Mouse (Mus musculus) limb, embryonic 11.5 days (tissue): Measurements from ENCODE around the gene Pir. TPM values are rescaled to one million over a fixed set of nuclear protein-coding genes. Genes with fewer than 3 reads are reported as not detected.

Experiments used
- ATAC-seq: fragments of 200-750 bp; cut with Nextera tagmentation; 2 replicates; pipeline ENCODE4 v1.8.0; 2017; ENCODE audit warnings: low read depth; ENCODE audit not compliant: insufficient number of reproducible peaks, low FRiP score, low TSS enrichment
- DNase-seq: peaks from one replicate; pipeline ENCODE4 v3.0.0-alpha.2; 2015; ENCODE audit warnings: low spot score
- H3K27ac ChIP-seq: fragments of 300-500 bp; sonication (generic); replicated peaks from 2 replicates; pipeline ENCODE4 v1.5.1; 2014; ENCODE audit warnings: low read depth, mild to moderate bottlenecking, low read length
- H3K27me3 ChIP-seq: fragments of 300-500 bp; sonication (generic); 2 replicates; pipeline ENCODE4 v1.6.1; 2014; ENCODE audit warnings: mild to moderate bottlenecking, low read length, mixed read lengths; ENCODE audit not compliant: control insufficient read depth, insufficient read depth
- H3K36me3 ChIP-seq: fragments of 300-500 bp; sonication (generic); 2 replicates; pipeline ENCODE4 v1.6.1; 2014; ENCODE audit warnings: mild to moderate bottlenecking, low read length, moderate library complexity, mixed read lengths; ENCODE audit not compliant: control insufficient read depth, insufficient read depth
- H3K4me1 ChIP-seq: fragments of 300-500 bp; sonication (generic); 2 replicates; pipeline ENCODE4 v1.6.1; 2014; ENCODE audit warnings: low read length, mixed read lengths; ENCODE audit not compliant: control insufficient read depth, insufficient read depth
- H3K4me2 ChIP-seq: fragments of 300-500 bp; sonication (generic); 2 replicates; pipeline ENCODE4 v1.6.1; 2014; ENCODE audit warnings: low read depth, mild to moderate bottlenecking, moderate library complexity; ENCODE audit not compliant: severe bottlenecking
- H3K4me3 ChIP-seq: fragments of 300-500 bp; sonication (generic); 2 replicates; pipeline ENCODE4 v1.5.1; 2014; ENCODE audit warnings: low read depth, low read length
- H3K9ac ChIP-seq: fragments of 300-500 bp; sonication (generic); 2 replicates; pipeline ENCODE4 v1.6.1; 2014; ENCODE audit warnings: mild to moderate bottlenecking, low read length
- H3K9me3 ChIP-seq: fragments of 300-500 bp; sonication (generic); 2 replicates; pipeline ENCODE4 v1.6.1; 2016; ENCODE audit warnings: low read length; ENCODE audit not compliant: control insufficient read depth
- WGBS: fragments of 180-500 bp; shearing (Covaris S2); extraction: QIAGEN DNeasy Blood & Tissue Kit; methylation state at CpG from one replicate; pipeline ENCODE4 v1.1.7; 2014; 5-methylcytosine and 5-hydroxymethylcytosine counted together
- polyA plus RNA-seq: library from polyadenylated mRNA; unstranded; fragments of >200 nt; fragmentation: Nextera tagmentation; extraction: Ambion mirVana; gene quantifications from 2 replicates; pipeline ENCODE4 v1.2.1, GENCODE M21; 2014

Gene Pir
- polyA plus RNA-seq, 1 experiment from 2014 or later = 9.5 TPM

DNA sequence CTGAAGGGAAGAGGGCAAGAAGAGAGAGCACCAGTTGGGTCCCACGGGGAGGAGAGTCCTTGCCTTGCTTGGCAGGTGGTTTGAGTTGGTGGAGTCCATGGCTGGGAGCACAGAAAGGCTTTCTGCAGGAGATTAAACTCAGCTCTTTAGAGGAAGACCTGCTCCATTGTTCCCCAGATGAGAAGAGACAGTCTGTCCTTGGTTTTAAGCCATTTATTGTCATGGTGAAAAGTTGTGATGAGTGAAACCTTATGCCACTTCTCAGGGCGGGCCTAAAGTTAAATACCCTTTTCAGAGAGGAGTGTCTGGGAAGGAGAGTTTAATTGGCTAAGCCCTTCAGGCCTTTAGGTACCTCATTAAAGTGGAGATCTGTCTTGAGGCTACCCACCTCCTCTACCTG, 6.9 kb upstream of the Pir start:
- 0 out of 2 replicates have a peak, but pooled peaks cover 3% of the 10 kb centered on the region for H3K27me3 ChIP-seq
- H3K9ac ChIP-seq = no peak overlapping the region
- no peaks in the 10 kb centered on the region for H3K4me1 ChIP-seq
- ATAC-seq (no peak), DNase-seq (no peak)
- no peaks in the 10 kb centered on the region for H3K9me3 ChIP-seq
- no peak overlapping the region for H3K4me3 ChIP-seq
- H3K36me3 ChIP-seq = no peaks in the 10 kb centered on the region
- no peak overlapping the region for H3K27ac ChIP-seq
- H3K4me2 ChIP-seq = no peak overlapping the region
- WGBS = 57% methylated on average over 2 of the region's 2 CpGs

DNA sequence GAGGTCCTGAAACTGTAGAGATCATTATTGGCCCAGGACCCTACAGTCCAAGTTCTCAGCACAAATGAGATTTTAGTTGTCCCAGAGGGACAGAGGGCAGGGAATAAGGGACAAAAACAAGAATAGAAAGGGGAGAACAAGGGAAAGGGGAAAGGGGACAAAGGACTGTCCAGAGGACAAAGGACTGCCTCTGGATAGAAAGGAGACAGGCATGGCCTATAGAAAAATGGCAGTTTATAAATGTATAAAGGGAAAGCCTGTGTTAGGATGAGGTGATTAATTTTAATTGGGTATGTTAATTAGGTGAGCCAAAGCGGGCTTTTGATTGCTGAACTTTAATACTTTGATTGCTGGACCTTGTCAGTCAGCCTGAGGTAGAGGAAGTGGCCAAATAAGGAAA, 4.3 kb upstream of the Pir start:
- no peak for ATAC-seq
- 54% methylated on average over 1 of the region's 1 CpGs for WGBS
- Histone ChIP-seq H3K4me3 (no peak overlapping the region), H3K4me2 (no peak overlapping the region), H3K9ac (no peak overlapping the region), H3K36me3 (no peaks in the 10 kb centered on the region), H3K4me1 (no peaks in the 10 kb centered on the region), H3K27me3 (0 out of 2 replicates have a peak, but pooled peaks cover 3% of the 10 kb centered on the region), H3K9me3 (no peaks in the 10 kb centered on the region), H3K27ac (no peak overlapping the region)
- no peak for DNase-seq

DNA sequence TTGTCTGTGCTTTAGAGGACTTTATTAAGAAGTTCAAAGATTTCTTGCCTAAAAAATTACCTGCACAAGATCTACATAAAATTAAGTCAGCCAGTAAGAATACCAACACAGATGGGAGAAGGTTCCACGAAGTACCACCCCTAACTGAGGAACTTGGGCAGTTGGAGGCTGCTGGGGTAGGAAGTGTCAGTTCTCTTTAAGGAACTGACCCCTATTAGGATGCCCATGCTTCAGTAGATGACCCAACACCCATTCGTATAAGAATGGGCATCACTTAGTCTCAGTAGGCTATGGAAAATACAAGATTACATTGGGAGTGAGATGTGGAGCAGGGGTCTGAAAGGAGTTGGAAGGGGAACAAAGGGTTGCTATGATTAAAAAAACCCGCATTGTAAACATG, 1.4 kb downstream of the Pir start:
- no peak for ATAC-seq
- 91% methylated on average over 3 of the region's 3 CpGs for WGBS
- H3K27me3 ChIP-seq = no peaks in the 10 kb centered on the region

DNA sequence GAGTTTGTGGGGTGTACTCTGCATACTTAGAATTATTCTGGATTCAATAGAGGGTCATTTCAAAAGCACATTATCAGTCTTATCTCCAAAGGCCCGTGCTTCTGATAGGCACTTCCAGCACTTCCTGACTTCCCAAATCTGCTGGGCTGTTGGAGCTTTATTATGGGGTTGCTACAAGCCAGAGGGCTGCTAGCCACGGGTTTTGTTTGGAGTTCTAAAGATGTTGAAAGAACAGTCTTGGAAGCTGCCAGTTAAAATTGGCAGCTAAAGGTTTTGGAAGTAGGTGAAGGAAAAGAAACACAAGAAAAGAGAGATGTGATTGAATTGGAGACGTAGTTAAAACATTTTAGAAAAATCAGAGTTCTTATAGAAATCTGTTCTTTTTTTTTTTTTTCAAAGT, 6.4 kb downstream of the Pir start:
- Histone ChIP-seq H3K36me3 (no peaks in the 10 kb centered on the region), H3K9ac (no peak overlapping the region), H3K27ac (no peak overlapping the region), H3K4me1 (no peaks in the 10 kb centered on the region), H3K9me3 (no peaks in the 10 kb centered on the region), H3K4me3 (no peak overlapping the region), H3K27me3 (no peaks in the 10 kb centered on the region), H3K4me2 (no peak overlapping the region)
- WGBS = 58% methylated on average over 3 of the region's 3 CpGs
- no peak for ATAC-seq
- DNase-seq = no peak

More for the DNA sequence above, 1.4 kb downstream of the Pir start:
- H3K4me2 ChIP-seq = no peak overlapping the region
- H3K4me1 ChIP-seq = no peaks in the 10 kb centered on the region
- H3K4me3 ChIP-seq = no peak overlapping the region
- no peaks in the 10 kb centered on the region for H3K36me3 ChIP-seq
- no peak for DNase-seq
- no peak overlapping the region for H3K9ac ChIP-seq
- no peaks in the 10 kb centered on the region for H3K9me3 ChIP-seq
- H3K27ac ChIP-seq = no peak overlapping the region

DNA sequence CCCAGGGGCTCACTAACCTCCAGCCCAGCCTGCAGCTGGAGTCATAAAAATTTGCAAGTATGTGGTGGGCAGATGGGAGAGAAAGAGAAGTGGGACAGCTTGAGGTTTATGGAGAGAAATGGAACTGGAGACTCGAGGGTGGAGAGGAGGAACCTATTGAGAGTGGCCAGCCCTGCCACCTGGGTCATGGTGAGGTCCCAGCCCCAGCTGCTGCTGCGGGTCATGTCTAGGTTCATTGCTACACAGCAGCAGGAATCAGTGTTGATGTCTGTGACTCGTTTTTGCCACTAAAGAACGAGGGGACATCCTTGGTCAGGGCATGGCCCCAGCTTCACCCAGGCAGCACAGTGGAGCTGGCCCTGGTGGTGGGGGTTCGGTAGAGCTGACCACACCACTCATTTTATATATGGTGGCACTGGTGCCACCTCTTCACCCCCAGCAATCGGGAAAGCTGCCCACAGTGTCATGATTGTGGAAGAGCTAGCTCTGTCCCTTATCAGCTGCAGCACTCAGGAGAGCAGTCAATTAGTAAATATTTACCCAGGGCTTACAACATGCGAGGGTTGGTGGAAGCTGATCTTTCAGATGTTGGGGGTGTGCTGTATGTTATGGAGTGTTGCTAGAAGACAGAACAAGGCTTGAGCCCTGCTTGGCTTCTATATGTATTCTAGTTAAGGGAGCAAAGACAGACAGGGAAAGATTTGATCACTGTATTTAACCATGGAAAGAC, 11.9 kb downstream of the Pir start:
- Histone ChIP-seq H3K27me3 (no peaks in the 10 kb centered on the region), H3K27ac (no peak overlapping the region), H3K4me3 (no peak overlapping the region), H3K36me3 (no peaks in the 10 kb centered on the region), H3K9me3 (no peaks in the 10 kb centered on the region), H3K4me2 (no peak overlapping the region), H3K9ac (no peak overlapping the region), H3K4me1 (no peaks in the 10 kb centered on the region)
- 68% methylated on average over 7 of the region's 7 CpGs for WGBS
- DNase-seq = no peak
- no peak for ATAC-seq

DNA sequence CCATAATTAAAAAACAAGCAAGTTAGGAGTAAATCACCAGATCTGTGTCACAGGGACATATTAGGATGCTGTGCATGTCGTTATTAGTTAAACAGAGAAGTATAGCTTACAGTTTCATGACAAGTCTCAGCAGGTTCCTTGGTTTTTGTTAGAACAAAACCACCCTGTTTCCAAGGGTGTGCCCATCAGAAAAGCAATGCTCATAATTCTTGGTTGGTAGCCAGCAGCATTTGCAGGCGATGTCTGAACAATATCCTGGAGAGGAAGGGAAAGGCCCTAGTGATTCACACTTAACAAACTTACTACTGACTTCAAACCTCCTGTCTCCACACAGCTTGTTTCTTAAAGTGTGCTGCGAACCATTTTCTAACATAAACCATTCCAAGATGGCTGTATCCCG, 14.6 kb downstream of the Pir start:
- 89% methylated on average over 4 of the region's 4 CpGs for WGBS
- Histone ChIP-seq H3K9ac (no peak overlapping the region), H3K4me3 (no peak overlapping the region), H3K27me3 (no peaks in the 10 kb centered on the region), H3K36me3 (no peaks in the 10 kb centered on the region), H3K27ac (no peak overlapping the region), H3K4me2 (no peak overlapping the region), H3K9me3 (no peaks in the 10 kb centered on the region), H3K4me1 (no peaks in the 10 kb centered on the region)
- ATAC-seq (no peak), DNase-seq (no peak)

DNA sequence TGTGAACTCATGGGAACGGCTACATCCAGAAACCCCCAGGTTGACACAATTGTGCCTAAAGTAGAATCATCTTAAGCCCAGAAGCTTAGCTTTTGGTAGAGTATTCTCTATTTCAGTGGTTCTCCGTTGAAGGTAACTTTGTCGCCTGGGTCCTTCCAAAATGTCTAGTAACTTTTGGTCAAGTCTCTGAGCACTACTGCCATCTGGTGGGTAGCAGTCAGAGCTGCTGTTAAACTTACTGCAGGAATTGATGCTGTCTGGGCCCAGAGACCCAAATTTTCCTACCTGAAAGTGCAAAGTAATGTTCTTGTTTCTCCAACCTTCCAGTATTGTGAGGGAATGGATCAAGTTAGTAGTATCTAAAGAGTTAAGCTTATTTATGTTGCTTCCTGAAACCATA, 17.9 kb downstream of the Pir start:
- no peak overlapping the region for H3K27ac ChIP-seq
- H3K9me3 ChIP-seq = no peaks in the 10 kb centered on the region
- H3K9ac ChIP-seq = no peak overlapping the region
- no peak for ATAC-seq
- peak; percentile 26 for DNase-seq
- H3K4me3 ChIP-seq = no peak overlapping the region
- no peaks in the 10 kb centered on the region for H3K4me1 ChIP-seq
- 65% methylated on average over 3 of the region's 3 CpGs for WGBS
- H3K36me3 ChIP-seq = no peaks in the 10 kb centered on the region
- H3K4me2 ChIP-seq = no peak overlapping the region
- no peaks in the 10 kb centered on the region for H3K27me3 ChIP-seq

DNA sequence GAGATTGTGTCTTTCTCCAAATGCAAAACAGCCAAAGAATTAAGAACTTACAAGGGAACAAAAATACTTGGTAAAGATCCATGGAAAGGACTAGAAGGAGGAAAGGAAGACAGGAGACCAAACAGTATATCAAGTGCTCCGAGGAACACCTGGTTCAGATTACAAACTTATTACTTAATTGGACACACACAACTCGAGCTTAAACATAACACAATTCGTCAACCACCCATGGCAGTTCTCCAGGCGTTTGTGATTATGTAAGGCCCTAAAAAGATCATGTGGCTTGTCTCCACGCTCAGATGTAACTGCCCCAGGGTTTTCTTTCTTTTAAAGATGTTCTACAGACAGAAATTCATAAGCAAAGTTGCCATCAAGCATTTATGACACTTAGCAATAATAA, 22.0 kb downstream of the Pir start:
- H3K27me3 ChIP-seq = no peaks in the 10 kb centered on the region; the same call in 1 of the 2 replicates
- H3K36me3 ChIP-seq = no peaks in the 10 kb centered on the region
- 15% methylated on average over 5 of the region's 5 CpGs for WGBS
- H3K4me1 ChIP-seq = no peaks in the 10 kb centered on the region
- ATAC-seq (no peak), DNase-seq (no peak)
- no peak overlapping the region for H3K27ac ChIP-seq
- no peak overlapping the region for H3K9ac ChIP-seq
- H3K4me3 ChIP-seq = no peak overlapping the region
- no peak overlapping the region for H3K4me2 ChIP-seq
- H3K9me3 ChIP-seq = no peaks in the 10 kb centered on the region

DNA sequence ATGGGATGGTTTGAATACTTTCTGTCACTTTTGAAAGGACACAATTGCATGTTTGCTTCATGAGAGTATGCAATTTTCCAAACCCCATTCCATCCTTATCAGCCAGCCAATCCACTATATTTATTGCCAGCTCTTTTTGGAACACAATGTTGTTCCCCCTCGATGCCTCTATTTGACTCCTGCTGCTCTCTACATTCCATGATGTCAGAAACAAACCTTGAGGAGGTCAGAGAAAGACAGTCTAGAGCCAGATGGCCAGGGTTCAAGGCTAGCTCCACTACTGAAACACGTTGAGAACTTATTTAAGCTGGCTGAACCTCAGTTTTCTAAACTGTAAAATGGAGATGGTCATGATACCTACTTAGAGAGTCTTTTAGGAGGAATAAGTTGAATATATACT, 37.1 kb downstream of the Pir start:
- no peak for DNase-seq
- no peak overlapping the region for H3K9ac ChIP-seq
- no peaks in the 10 kb centered on the region for H3K9me3 ChIP-seq
- no peak overlapping the region for H3K4me2 ChIP-seq
- no peaks in the 10 kb centered on the region for H3K4me1 ChIP-seq
- H3K27ac ChIP-seq = no peak overlapping the region
- H3K36me3 ChIP-seq = no peaks in the 10 kb centered on the region
- no peak for ATAC-seq
- H3K27me3 ChIP-seq = no peaks in the 10 kb centered on the region
- H3K4me3 ChIP-seq = no peak overlapping the region
- WGBS = 69% methylated on average over 2 of the region's 2 CpGs
